Mouse (Mus musculus): ENCODE measurements around the gene Grin2a. TPM values are rescaled to one million over a fixed set of nuclear protein-coding genes. Genes with fewer than 3 reads are reported as not detected.

The Grin2a gene
- polyA plus RNA-seq, 1 experiment, result 0.04 TPM

- Histone ChIP-seq H3K27ac (ENCODE audit: insufficient read depth, low read length) (no peak overlapping the region), H3K36me3 (ENCODE audit: control insufficient read depth, insufficient read depth, low read length) (no peaks in the 10 kb centered on the region), H3K4me3 (ENCODE audit: extremely low read depth, insufficient read depth, insufficient read length) (no peak overlapping the region), H3K4me1 (ENCODE audit: control insufficient read depth, insufficient read depth, insufficient read length) (no peaks in the 10 kb centered on the region), H3K27me3 (ENCODE audit: control insufficient read depth, insufficient read depth, low read length) (no peaks in the 10 kb centered on the region)
- 74% methylated on average over 2 of the region's 2 CpGs for WGBS
- no peak for DNase-seq (ENCODE audit: low read depth in 1 of 2, low spot score in 2 of 2)
- TF ChIP-seq CTCF (IDR thresholded peaks at IDR 0.05; ENCODE audit: extremely low read depth, insufficient read depth, insufficient read length, insufficient replicate concordance) (no peak), POLR2A (IDR thresholded peaks at IDR 0.05; ENCODE audit: low read depth, low read length) (no peak)
Measured at GRCm38 (mm10) chr16:9607432-9607831, 387.9 kb downstream of the Grin2a start.

- no peak for DNase-seq (ENCODE audit: low read depth in 1 of 2, low spot score in 2 of 2)
- Histone ChIP-seq H3K27me3 (ENCODE audit: control insufficient read depth, insufficient read depth, low read length) (no peaks in the 10 kb centered on the region), H3K4me3 (ENCODE audit: extremely low read depth, insufficient read depth, insufficient read length) (no peak overlapping the region), H3K36me3 (ENCODE audit: control insufficient read depth, insufficient read depth, low read length) (no peaks in the 10 kb centered on the region), H3K4me1 (ENCODE audit: control insufficient read depth, insufficient read depth, insufficient read length) (no peaks in the 10 kb centered on the region), H3K27ac (ENCODE audit: insufficient read depth, low read length) (no peak overlapping the region)
- 86% methylated on average over 5 of the region's 5 CpGs for WGBS
- no peak for TF ChIP-seq CTCF (IDR thresholded peaks at IDR 0.05; ENCODE audit: extremely low read depth, insufficient read depth, insufficient read length, insufficient replicate concordance)
- TF ChIP-seq POLR2A (IDR thresholded peaks at IDR 0.05; ENCODE audit: low read depth, low read length), result no peak
Measured at GRCm38 (mm10) chr16:9603983-9604382, 391.4 kb downstream of the Grin2a start.

- TF ChIP-seq POLR2A (IDR thresholded peaks at IDR 0.05; ENCODE audit: low read depth, low read length), result no peak
- no peak for TF ChIP-seq CTCF (IDR thresholded peaks at IDR 0.05; ENCODE audit: extremely low read depth, insufficient read depth, insufficient read length, insufficient replicate concordance)
- 90% methylated on average over 2 of the region's 2 CpGs for WGBS
- Histone ChIP-seq H3K27me3 (ENCODE audit: control insufficient read depth, insufficient read depth, low read length) (no peaks in the 10 kb centered on the region), H3K36me3 (ENCODE audit: control insufficient read depth, insufficient read depth, low read length) (no peaks in the 10 kb centered on the region), H3K4me1 (ENCODE audit: control insufficient read depth, insufficient read depth, insufficient read length) (no peaks in the 10 kb centered on the region), H3K4me3 (ENCODE audit: extremely low read depth, insufficient read depth, insufficient read length) (no peak overlapping the region), H3K27ac (ENCODE audit: insufficient read depth, low read length) (no peak overlapping the region)
- DNase-seq (ENCODE audit: low read depth in 1 of 2, low spot score in 2 of 2), result no peak
Measured at GRCm38 (mm10) chr16:9602579-9602978, 392.8 kb downstream of the Grin2a start.

- no peaks in the 10 kb centered on the region for H3K4me1 ChIP-seq (ENCODE audit: control insufficient read depth, insufficient read depth, insufficient read length)
- H3K27me3 ChIP-seq (ENCODE audit: control insufficient read depth, insufficient read depth, low read length), result no peaks in the 10 kb centered on the region
- H3K4me3 ChIP-seq (ENCODE audit: extremely low read depth, insufficient read depth, insufficient read length), result no peak overlapping the region
- H3K27ac ChIP-seq (ENCODE audit: insufficient read depth, low read length), result no peak overlapping the region
- TF ChIP-seq POLR2A (IDR thresholded peaks at IDR 0.05; ENCODE audit: low read depth, low read length) (no peak), CTCF (IDR thresholded peaks at IDR 0.05; ENCODE audit: extremely low read depth, insufficient read depth, insufficient read length, insufficient replicate concordance) (no peak)
- DNase-seq (ENCODE audit: low read depth in 1 of 2, low spot score in 2 of 2), result no peak
- WGBS, result 77% methylated on average over 2 of the region's 2 CpGs
- H3K36me3 ChIP-seq (ENCODE audit: control insufficient read depth, insufficient read depth, low read length), result no peaks in the 10 kb centered on the region
Measured at GRCm38 (mm10) chr16:9589176-9589575, 406.2 kb downstream of the Grin2a start.

- no peak overlapping the region for H3K27ac ChIP-seq (ENCODE audit: insufficient read depth, low read length)
Measured at GRCm38 (mm10) chr16:9588431-9588830, 406.9 kb downstream of the Grin2a start.

GRCm38 (mm10) chr16:9583981-9584380, 411.4 kb downstream of the Grin2a start:
- DNase-seq (ENCODE audit: low read depth in 1 of 2, low spot score in 2 of 2), result no peak
- WGBS, result 75% methylated on average over 2 of the region's 2 CpGs
- no peaks in the 10 kb centered on the region for H3K36me3 ChIP-seq (ENCODE audit: control insufficient read depth, insufficient read depth, low read length)
- no peak for TF ChIP-seq POLR2A (IDR thresholded peaks at IDR 0.05; ENCODE audit: low read depth, low read length)
- TF ChIP-seq CTCF (IDR thresholded peaks at IDR 0.05; ENCODE audit: extremely low read depth, insufficient read depth, insufficient read length, insufficient replicate concordance), result no peak
- H3K4me3 ChIP-seq (ENCODE audit: extremely low read depth, insufficient read depth, insufficient read length), result no peak overlapping the region
- no peaks in the 10 kb centered on the region for H3K27me3 ChIP-seq (ENCODE audit: control insufficient read depth, insufficient read depth, low read length)
- no peaks in the 10 kb centered on the region for H3K4me1 ChIP-seq (ENCODE audit: control insufficient read depth, insufficient read depth, insufficient read length)
- H3K27ac ChIP-seq (ENCODE audit: insufficient read depth, low read length), result no peak overlapping the region

More at GRCm38 (mm10) chr16:9588431-9588830, 406.9 kb downstream of the Grin2a start:
- Histone ChIP-seq H3K4me3 (ENCODE audit: extremely low read depth, insufficient read depth, insufficient read length) (no peak overlapping the region), H3K27me3 (ENCODE audit: control insufficient read depth, insufficient read depth, low read length) (no peaks in the 10 kb centered on the region), H3K4me1 (ENCODE audit: control insufficient read depth, insufficient read depth, insufficient read length) (no peaks in the 10 kb centered on the region), H3K36me3 (ENCODE audit: control insufficient read depth, insufficient read depth, low read length) (no peaks in the 10 kb centered on the region)
- no peak for DNase-seq (ENCODE audit: low read depth in 1 of 2, low spot score in 2 of 2)
- no peak for TF ChIP-seq CTCF (IDR thresholded peaks at IDR 0.05; ENCODE audit: extremely low read depth, insufficient read depth, insufficient read length, insufficient replicate concordance)
- no peak for TF ChIP-seq POLR2A (IDR thresholded peaks at IDR 0.05; ENCODE audit: low read depth, low read length)
- WGBS, result 71% methylated on average over 3 of the region's 3 CpGs

GRCm38 (mm10) chr16:9571793-9572192, 423.6 kb downstream of the Grin2a start:
- TF ChIP-seq POLR2A (IDR thresholded peaks at IDR 0.05; ENCODE audit: low read depth, low read length) (no peak), CTCF (IDR thresholded peaks at IDR 0.05; ENCODE audit: extremely low read depth, insufficient read depth, insufficient read length, insufficient replicate concordance) (no peak)

More at GRCm38 (mm10) chr16:9571793-9572192, 423.6 kb downstream of the Grin2a start:
- Histone ChIP-seq H3K36me3 (ENCODE audit: control insufficient read depth, insufficient read depth, low read length) (no peaks in the 10 kb centered on the region), H3K27me3 (ENCODE audit: control insufficient read depth, insufficient read depth, low read length) (no peaks in the 10 kb centered on the region), H3K27ac (ENCODE audit: insufficient read depth, low read length) (no peak overlapping the region), H3K4me3 (ENCODE audit: extremely low read depth, insufficient read depth, insufficient read length) (no peak overlapping the region), H3K4me1 (ENCODE audit: control insufficient read depth, insufficient read depth, insufficient read length) (no peaks in the 10 kb centered on the region)
- DNase-seq (ENCODE audit: low read depth in 1 of 2, low spot score in 2 of 2), result no peak
- WGBS, result 35% methylated on average over 1 of the region's 1 CpGs
